Comparison of ENCODE assay signal across 21 mouse cellular contexts in genomic region chr12:70647516-70647915, GRCm38 (mm10).
DNase-seq lines count a peak whose midpoint lies in the region; ATAC-seq and TF ChIP-seq lines count a peak whose summit lies in the region.
"Had no signal": no experiment of that assay in that cellular context is flagged by ENCODE, and none has a peak within 500 bp of the region (broad histone marks: within the 10 kb centered on the region; RNA-seq: fewer than 3 reads in every experiment).

No protein-coding gene starts in this region.

- TF ChIP-seq EP300 in heart, adult 2 months (IDR thresholded peaks at IDR 0.05; ENCODE audit: insufficient read depth, low read depth, low read length), result no peak
- TF ChIP-seq EP300 in heart, postnatal 0 days (IDR thresholded peaks at IDR 0.05; ENCODE audit: low read depth), result no peak

- peak overlapping the region; percentile 83 for H3K27ac ChIP-seq in heart, adult 2 months
- H3K27ac ChIP-seq in heart, embryonic 12.5 days (ENCODE audit: poor library complexity, severe bottlenecking), result no peak overlapping the region
- H3K27ac ChIP-seq in midbrain, postnatal 0 days (ENCODE audit: low read depth, low read length), result no peak overlapping the region
- no peak overlapping the region for H3K27ac ChIP-seq in midbrain, embryonic 15.5 days
- H3K27ac ChIP-seq in heart, postnatal 0 days (ENCODE audit: low read depth), result peak overlapping the region; percentile 94; the same call in 1 of the 2 replicates
- peak overlapping the region; percentile 91 for H3K27ac ChIP-seq in stomach, embryonic 16.5 days (ENCODE audit: low read length)
- H3K27ac ChIP-seq: forebrain, embryonic 12.5 days; midbrain, embryonic 10.5 days had no signal

- H3K27me3 ChIP-seq in heart, adult 2 months (ENCODE audit: control insufficient read depth, insufficient read depth, low read length), result no peaks in the 10 kb centered on the region
- H3K27me3 ChIP-seq in heart, embryonic 12.5 days (replicated peaks), result no peaks in the 10 kb centered on the region
- H3K27me3 ChIP-seq in midbrain, postnatal 0 days (ENCODE audit: insufficient read depth, low read length), result no peaks in the 10 kb centered on the region
- H3K27me3 ChIP-seq in midbrain, embryonic 15.5 days (replicated peaks), result no peaks in the 10 kb centered on the region
- H3K27me3 ChIP-seq in heart, postnatal 0 days (ENCODE audit: control insufficient read depth, insufficient read depth, low read length), result no peaks in the 10 kb centered on the region
- no peaks in the 10 kb centered on the region for H3K27me3 ChIP-seq in stomach, embryonic 16.5 days (ENCODE audit: control insufficient read depth, insufficient read depth, low read length)
- H3K27me3 ChIP-seq: forebrain, embryonic 12.5 days; limb, embryonic 12.5 days; Patski had no signal

- 46% methylated on average over 6 of the region's 6 CpGs for WGBS in heart, adult 2 months
- 30% methylated on average over 6 of the region's 6 CpGs for WGBS in heart, embryonic 12.5 days
- WGBS in midbrain, postnatal 0 days, result 38% methylated on average over 6 of the region's 6 CpGs
- 48% methylated on average over 6 of the region's 6 CpGs for WGBS in midbrain, embryonic 15.5 days
- 33% methylated on average over 6 of the region's 6 CpGs for WGBS in heart, postnatal 0 days
- WGBS in stomach, embryonic 16.5 days, result 49% methylated on average over 6 of the region's 6 CpGs

- no peak overlapping the region for H3K4me3 ChIP-seq in heart, adult 2 months
- H3K4me3 ChIP-seq in heart, embryonic 12.5 days, result no peak overlapping the region
- H3K4me3 ChIP-seq in midbrain, postnatal 0 days (ENCODE audit: low read depth, low read length), result no peak overlapping the region
- no peak overlapping the region for H3K4me3 ChIP-seq in midbrain, embryonic 15.5 days
- no peak overlapping the region for H3K4me3 ChIP-seq in heart, postnatal 0 days (ENCODE audit: low read depth, low read length)
- H3K4me3 ChIP-seq in stomach, embryonic 16.5 days (replicated peaks; ENCODE audit: low read length), result no peak overlapping the region
- H3K4me3 ChIP-seq: forebrain, embryonic 12.5 days; layer of hippocampus, adult 2 months; limb, embryonic 12.5 days; midbrain, embryonic 10.5 days had no signal

- peaks cover 9% of the 10 kb centered on the region for H3K36me3 ChIP-seq in heart, adult 2 months (ENCODE audit: control insufficient read depth, insufficient read depth, low read length)
- H3K36me3 ChIP-seq in heart, embryonic 12.5 days, result no peaks in the 10 kb centered on the region
- H3K36me3 ChIP-seq in midbrain, postnatal 0 days (ENCODE audit: insufficient read depth, low read length), result no peaks in the 10 kb centered on the region
- H3K36me3 ChIP-seq in midbrain, embryonic 15.5 days (replicated peaks), result no peaks in the 10 kb centered on the region
- no peaks in the 10 kb centered on the region for H3K36me3 ChIP-seq in heart, postnatal 0 days (replicated peaks; ENCODE audit: control insufficient read depth, insufficient read depth, low read length)
- H3K36me3 ChIP-seq in stomach, embryonic 16.5 days (ENCODE audit: control insufficient read depth, insufficient read depth, low read length), result no peaks in the 10 kb centered on the region
- H3K36me3 ChIP-seq: forebrain, embryonic 12.5 days; limb, embryonic 12.5 days; midbrain, embryonic 10.5 days had no signal

- H3K9me3 ChIP-seq in heart, embryonic 12.5 days (replicated peaks), result no peaks in the 10 kb centered on the region
- H3K9me3 ChIP-seq in midbrain, postnatal 0 days (ENCODE audit: low read length), result no peaks in the 10 kb centered on the region
- no peaks in the 10 kb centered on the region for H3K9me3 ChIP-seq in midbrain, embryonic 15.5 days
- no peaks in the 10 kb centered on the region for H3K9me3 ChIP-seq in heart, postnatal 0 days (replicated peaks; ENCODE audit: control insufficient read depth, low read length)
- H3K9me3 ChIP-seq in stomach, embryonic 16.5 days (replicated peaks; ENCODE audit: control insufficient read depth, low read length), result no peaks in the 10 kb centered on the region
- H3K9me3 ChIP-seq: forebrain, embryonic 12.5 days; limb, embryonic 12.5 days; midbrain, embryonic 10.5 days had no signal

- no peak for ATAC-seq in heart, embryonic 12.5 days (ENCODE audit: insufficient number of reproducible peaks, low FRiP score)
- ATAC-seq in midbrain, postnatal 0 days (ENCODE audit: low FRiP score), result no peak
- ATAC-seq in midbrain, embryonic 15.5 days (replicated peaks), result no peak
- ATAC-seq in heart, postnatal 0 days (ENCODE audit: insufficient read depth, low read depth), result no peak
- ATAC-seq in stomach, embryonic 16.5 days (ENCODE audit: insufficient read depth, low FRiP score), result no peak
- no peak for ATAC-seq in CD4-positive, CD25-positive, alpha-beta regulatory T cell, adult 4 months
- ATAC-seq: activated CD4-positive, CD25-positive, alpha-beta regulatory T cell, adult 4 months; hindbrain, embryonic 16.5 days; intestine, postnatal 0 days; Patski had no signal

- H3K9ac ChIP-seq in heart, adult 2 months (ENCODE audit: low read depth, low read length), result no peak overlapping the region
- H3K9ac ChIP-seq in heart, embryonic 12.5 days, result no peak overlapping the region
- H3K9ac ChIP-seq in midbrain, postnatal 0 days (replicated peaks; ENCODE audit: low read length, poor library complexity, severe bottlenecking), result no peak overlapping the region
- H3K9ac ChIP-seq in midbrain, embryonic 15.5 days, result no peak overlapping the region
- no peak overlapping the region for H3K9ac ChIP-seq in heart, postnatal 0 days (replicated peaks; ENCODE audit: low read depth, low read length)
- no peak overlapping the region for H3K9ac ChIP-seq in stomach, embryonic 16.5 days (ENCODE audit: low read length)
- H3K9ac ChIP-seq: forebrain, embryonic 12.5 days; limb, embryonic 12.5 days had no signal

- peaks cover 7% of the 10 kb centered on the region for H3K4me1 ChIP-seq in heart, adult 2 months (ENCODE audit: control insufficient read depth, insufficient read depth, low read length)
- peaks cover 44% of the 10 kb centered on the region for H3K4me1 ChIP-seq in heart, embryonic 12.5 days (replicated peaks)
- no peaks in the 10 kb centered on the region for H3K4me1 ChIP-seq in midbrain, postnatal 0 days (ENCODE audit: insufficient read depth, low read length)
- no peaks in the 10 kb centered on the region for H3K4me1 ChIP-seq in midbrain, embryonic 15.5 days
- H3K4me1 ChIP-seq in heart, postnatal 0 days (ENCODE audit: control insufficient read depth, insufficient read depth), result peaks cover 46% of the 10 kb centered on the region; the same call in 1 of the 2 replicates
- peaks cover 4% of the 10 kb centered on the region; the same call in 1 of the 2 replicates for H3K4me1 ChIP-seq in stomach, embryonic 16.5 days (ENCODE audit: control insufficient read depth, insufficient read depth, low read length)
- H3K4me1 ChIP-seq: forebrain, embryonic 12.5 days; midbrain, embryonic 10.5 days had no signal

- TF ChIP-seq CTCF in heart, adult 2 months (IDR thresholded peaks at IDR 0.05), result no peak
- TF ChIP-seq CTCF in midbrain, postnatal 0 days (IDR thresholded peaks at IDR 0.05), result no peak
- no peak for TF ChIP-seq CTCF in heart, postnatal 0 days (IDR thresholded peaks at IDR 0.05; ENCODE audit: low read depth)

- TF ChIP-seq POLR2A in heart, adult 2 months (IDR thresholded peaks at IDR 0.05; ENCODE audit: insufficient read depth, low read depth, low read length), result no peak

- H3K4me2 ChIP-seq in heart, embryonic 12.5 days, result no peak overlapping the region
- H3K4me2 ChIP-seq in midbrain, postnatal 0 days (ENCODE audit: low read depth, low read length, poor library complexity, severe bottlenecking), result no peak overlapping the region
- no peak overlapping the region for H3K4me2 ChIP-seq in midbrain, embryonic 15.5 days
- H3K4me2 ChIP-seq in heart, postnatal 0 days (ENCODE audit: low read depth, low read length), result no peak overlapping the region
- no peak overlapping the region for H3K4me2 ChIP-seq in stomach, embryonic 16.5 days (ENCODE audit: low read depth, low read length)
- H3K4me2 ChIP-seq: forebrain, embryonic 12.5 days; limb, embryonic 12.5 days had no signal

- intact Hi-C loops in heart, adult 2 months (cut with DNase I), result no loop called here

- no peaks in the 10 kb centered on the region for H3K79me2 ChIP-seq in heart, adult 2 months (replicated peaks; ENCODE audit: control insufficient read depth, insufficient read depth, low read length)

- peak; percentile 44 for DNase-seq in heart, adult 2 months
- DNase-seq in midbrain, postnatal 0 days (ENCODE audit: low spot score), result peak; percentile 15
- DNase-seq in heart, postnatal 0 days (ENCODE audit: low spot score), result no peak
- DNase-seq in kidney, postnatal 14 days, result no peak
- DNase-seq: adrenal gland, postnatal 14 days; B cell, adult 2 months; gastrocnemius, postnatal 25 days; lung, postnatal 4 days; thymus, adult 2 months had no signal

Comparison
In these comparisons a context has a peak if more than half of its experiments do, and no peak if none do; other contexts are left out.
1. DNase-seq: peak in heart, adult 2 months (2 of 2) and midbrain, postnatal 0 days (single experiment); none in heart, postnatal 0 days (single experiment) and kidney, postnatal 14 days (single experiment).
2. H3K27ac ChIP-seq: peak in heart, adult 2 months (single experiment), heart, postnatal 0 days (single experiment) and stomach, embryonic 16.5 days (single experiment); none in heart, embryonic 12.5 days (single experiment), midbrain, postnatal 0 days (single experiment) and midbrain, embryonic 15.5 days (single experiment).